Mouse (Mus musculus): Measurements from ENCODE around the gene Col6a4.

DNA sequence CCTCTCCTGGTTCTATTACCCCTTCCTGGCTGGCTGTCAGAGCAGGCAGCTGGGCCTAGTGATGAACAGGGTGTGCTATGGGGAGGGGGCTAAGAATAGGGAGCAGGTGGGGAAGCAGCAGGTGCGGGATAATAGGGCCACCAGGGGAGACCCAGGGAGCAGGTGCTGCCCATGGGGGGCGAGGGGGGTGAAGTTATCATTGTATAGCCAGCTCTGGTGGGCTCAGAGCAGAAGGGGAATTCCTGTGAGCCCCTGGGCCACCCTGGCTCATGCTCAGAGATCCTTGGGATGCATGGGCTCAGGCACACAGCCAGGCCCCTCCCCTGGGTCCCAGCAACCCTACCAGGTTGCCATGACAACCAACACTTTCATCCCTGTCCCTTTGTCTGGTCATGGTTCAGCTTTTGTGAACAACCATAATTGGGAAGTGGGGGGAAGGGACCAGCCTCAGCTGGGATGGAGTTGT, 30.2 kb upstream of the Col6a4 start:
- no peak for TF ChIP-seq CTCF (IDR thresholded peaks at IDR 0.05; ENCODE audit: low read depth)
- TF ChIP-seq EP300 (IDR thresholded peaks at IDR 0.05; ENCODE audit: low read depth): no peak

Measured in liver, embryonic 14.5 days (tissue).